Mouse (Mus musculus) midbrain, embryonic 15.5 days (tissue): ENCODE results near the gene Scaf11. TPM values are rescaled to one million over a fixed set of nuclear protein-coding genes. Genes with fewer than 3 reads are reported as not detected.

Experiments used
- ATAC-seq: fragments of 200-750 bp; cut with Nextera tagmentation; replicated peaks from 2 replicates; pipeline ENCODE4 v1.8.0; 2017; ENCODE audit warnings: moderate TSS enrichment
- H3K27ac ChIP-seq: fragments of 300-500 bp; sonication (generic); 2 replicates; pipeline ENCODE4 v1.5.1; 2015; ENCODE audit warnings: mild to moderate bottlenecking, inconsistent platforms
- H3K27me3 ChIP-seq: fragments of 300-500 bp; sonication (generic); replicated peaks from 2 replicates; pipeline ENCODE4 v1.6.1; 2015; ENCODE audit warnings: inconsistent platforms
- H3K36me3 ChIP-seq: fragments of 300-500 bp; sonication (generic); replicated peaks from 2 replicates; pipeline ENCODE4 v1.6.1; 2015; ENCODE audit warnings: inconsistent platforms
- H3K4me1 ChIP-seq: fragments of 300-500 bp; sonication (generic); 2 replicates; pipeline ENCODE4 v1.6.1; 2015; ENCODE audit warnings: inconsistent platforms
- H3K4me2 ChIP-seq: fragments of 300-500 bp; sonication (generic); 2 replicates; pipeline ENCODE4 v1.6.1; 2015; ENCODE audit warnings: inconsistent platforms, mild to moderate bottlenecking, moderate library complexity
- H3K4me3 ChIP-seq: fragments of 300-500 bp; sonication (generic); 2 replicates; pipeline ENCODE4 v1.5.1; 2015; ENCODE audit warnings: mild to moderate bottlenecking, inconsistent platforms
- H3K9ac ChIP-seq: fragments of 300-500 bp; sonication (generic); 2 replicates; pipeline ENCODE4 v1.6.1; 2015; ENCODE audit warnings: mild to moderate bottlenecking, inconsistent platforms
- H3K9me3 ChIP-seq: fragments of 300-500 bp; sonication (generic); 2 replicates; pipeline ENCODE4 v1.6.1; 2016; ENCODE audit warnings: inconsistent platforms
- WGBS: fragments of 180-500 bp; shearing (Covaris S2); methylation state at CpG from one replicate; pipeline ENCODE4 v1.1.7; 2015; ENCODE audit warnings: mixed read lengths; 5-methylcytosine and 5-hydroxymethylcytosine counted together
- microRNA-seq: library from miRNA; unstranded; fragments of <30 nt; microRNA quantifications from one replicate; pipeline ENCODE4, GENCODE M21; 2016
- polyA plus RNA-seq: library from polyadenylated mRNA; unstranded; fragments of >200 nt; fragmentation: Nextera tagmentation; extraction: Ambion mirVana; gene quantifications from 2 replicates; pipeline ENCODE4 v1.2.1, GENCODE M21; 2015

The Scaf11 gene
- polyA plus RNA-seq, 1 experiment from 2014 or later = 42.3 TPM

- H3K36me3 ChIP-seq = peaks cover 6% of the 10 kb centered on the region
Measured at GRCm38 (mm10) chr15:96377701-96378100, 82.9 kb downstream of the Scaf11 start.

GRCm38 (mm10) chr15:96377263-96377662, 83.4 kb downstream of the Scaf11 start:
- no peaks in the 10 kb centered on the region for H3K27me3 ChIP-seq
- 84% methylated on average over 5 of the region's 5 CpGs for WGBS
- H3K4me3 ChIP-seq = no peak overlapping the region
- H3K9ac ChIP-seq = no peak overlapping the region
- H3K4me2 ChIP-seq = no peak overlapping the region
- H3K9me3 ChIP-seq = no peaks in the 10 kb centered on the region
- peaks cover 11% of the 10 kb centered on the region for H3K36me3 ChIP-seq
- no peak for ATAC-seq
- H3K4me1 ChIP-seq = no peaks in the 10 kb centered on the region
- H3K27ac ChIP-seq = no peak overlapping the region

More at GRCm38 (mm10) chr15:96377701-96378100, 82.9 kb downstream of the Scaf11 start:
- 87% methylated on average over 7 of the region's 7 CpGs for WGBS
- Histone ChIP-seq H3K4me3 (no peak overlapping the region), H3K27me3 (no peaks in the 10 kb centered on the region), H3K9ac (no peak overlapping the region), H3K27ac (no peak overlapping the region), H3K4me1 (no peaks in the 10 kb centered on the region), H3K9me3 (no peaks in the 10 kb centered on the region), H3K4me2 (no peak overlapping the region)
- ATAC-seq = no peak

DNA sequence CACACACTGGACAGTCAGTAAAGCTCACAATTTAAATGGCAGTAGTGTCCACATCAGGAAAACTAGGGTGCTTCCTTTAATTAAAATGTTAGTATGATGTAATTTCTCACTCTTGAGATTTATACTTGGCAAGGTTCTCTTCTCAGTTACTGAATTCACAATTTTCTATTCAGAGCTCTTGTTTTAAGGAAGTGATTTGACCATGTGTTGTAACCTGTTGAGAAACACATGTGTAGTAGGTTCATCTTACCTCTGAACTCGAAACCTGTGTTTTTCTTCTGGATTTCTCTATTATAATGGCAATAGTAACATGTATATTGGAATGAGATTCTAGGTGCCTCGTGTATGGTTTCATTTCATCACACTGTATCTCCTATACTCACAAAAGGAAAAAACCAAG, 84.4 kb downstream of the Scaf11 start:
- 95% methylated on average over 2 of the region's 2 CpGs for WGBS
- no peaks in the 10 kb centered on the region for H3K4me1 ChIP-seq
- no peak overlapping the region for H3K4me2 ChIP-seq
- no peaks in the 10 kb centered on the region for H3K9me3 ChIP-seq
- H3K36me3 ChIP-seq = peaks cover 19% of the 10 kb centered on the region
- H3K27me3 ChIP-seq = no peaks in the 10 kb centered on the region
- no peak overlapping the region for H3K9ac ChIP-seq
- no peak overlapping the region for H3K4me3 ChIP-seq
- ATAC-seq = no peak
- H3K27ac ChIP-seq = no peak overlapping the region

- no peak for ATAC-seq
- Histone ChIP-seq H3K4me3 (no peak overlapping the region), H3K9me3 (no peaks in the 10 kb centered on the region), H3K4me2 (no peak overlapping the region), H3K27ac (no peak overlapping the region), H3K4me1 (no peaks in the 10 kb centered on the region), H3K9ac (no peak overlapping the region), H3K27me3 (no peaks in the 10 kb centered on the region), H3K36me3 (peaks cover 39% of the 10 kb centered on the region)
- WGBS = 85% methylated on average over 5 of the region's 5 CpGs
Measured at GRCm38 (mm10) chr15:96373161-96373560, 87.5 kb downstream of the Scaf11 start.

DNA sequence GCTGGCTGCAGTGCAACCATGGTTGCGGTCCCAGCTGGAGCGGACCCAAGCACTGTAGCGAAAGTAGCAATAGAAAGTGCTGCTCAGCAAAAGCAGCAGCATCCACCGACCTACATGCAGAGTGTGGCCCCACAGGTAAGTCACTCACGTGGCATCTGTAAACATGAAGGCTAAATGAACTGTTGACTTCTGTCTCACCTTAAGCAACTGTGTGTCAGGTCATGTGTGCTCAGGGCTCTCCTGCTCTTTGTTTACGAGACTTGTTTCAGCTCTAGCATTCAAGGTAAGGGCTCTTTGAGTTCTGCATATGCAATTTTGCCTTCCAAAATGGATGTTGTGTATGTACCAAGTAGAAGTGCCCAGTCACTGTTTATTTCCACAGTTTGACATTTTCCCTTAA, 88.0 kb downstream of the Scaf11 start:
- 97% methylated on average over 6 of the region's 6 CpGs for WGBS
- H3K27ac ChIP-seq = no peak overlapping the region
- peaks cover 39% of the 10 kb centered on the region for H3K36me3 ChIP-seq
- no peak for ATAC-seq
- no peak overlapping the region for H3K4me2 ChIP-seq
- H3K4me3 ChIP-seq = no peak overlapping the region
- H3K4me1 ChIP-seq = no peaks in the 10 kb centered on the region
- H3K9me3 ChIP-seq = no peaks in the 10 kb centered on the region
- no peak overlapping the region for H3K9ac ChIP-seq
- no peaks in the 10 kb centered on the region for H3K27me3 ChIP-seq

GRCm38 (mm10) chr15:96371311-96371710, 89.3 kb downstream of the Scaf11 start:
- peaks cover 41% of the 10 kb centered on the region for H3K36me3 ChIP-seq
- H3K27ac ChIP-seq = no peak overlapping the region
- no peaks in the 10 kb centered on the region for H3K4me1 ChIP-seq
- H3K4me2 ChIP-seq = no peak overlapping the region
- H3K27me3 ChIP-seq = no peaks in the 10 kb centered on the region
- no peak for ATAC-seq
- H3K4me3 ChIP-seq = no peak overlapping the region
- WGBS = 96% methylated on average over 18 of the region's 18 CpGs
- H3K9me3 ChIP-seq = no peaks in the 10 kb centered on the region
- no peak overlapping the region for H3K9ac ChIP-seq

GRCm38 (mm10) chr15:96366176-96366963, 94.3 kb downstream of the Scaf11 start:
- H3K27ac ChIP-seq = no peak overlapping the region
- H3K4me1 ChIP-seq = no peaks in the 10 kb centered on the region
- H3K36me3 ChIP-seq = peaks cover 44% of the 10 kb centered on the region
- no peak overlapping the region for H3K4me3 ChIP-seq
- no peaks in the 10 kb centered on the region for H3K27me3 ChIP-seq
- no peaks in the 10 kb centered on the region for H3K9me3 ChIP-seq
- no peak overlapping the region for H3K9ac ChIP-seq
- H3K4me2 ChIP-seq = no peak overlapping the region
- ATAC-seq = no peak
- WGBS = 86% methylated on average over 11 of the region's 11 CpGs

DNA sequence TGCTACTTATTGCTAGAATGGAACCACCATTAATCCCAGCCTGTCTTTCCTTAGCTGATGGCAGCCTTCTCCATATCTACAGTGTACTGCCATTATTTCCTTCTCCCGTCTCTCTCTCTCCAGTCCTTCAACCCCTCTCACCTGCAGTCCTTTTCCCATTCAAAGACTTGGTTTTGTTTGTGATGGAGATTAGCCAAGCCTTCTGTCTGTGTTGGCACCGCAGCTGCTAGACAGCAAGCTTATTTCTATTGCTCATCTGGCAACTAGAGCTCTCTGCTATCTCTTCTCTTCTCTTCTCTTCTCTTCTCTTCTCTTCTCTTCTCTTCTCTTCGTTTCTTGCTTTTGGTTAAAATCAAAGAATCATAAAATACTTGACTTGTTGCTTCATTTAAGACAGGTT, 95.3 kb downstream of the Scaf11 start:
- 54% methylated on average over 3 of the region's 3 CpGs for WGBS
- Histone ChIP-seq H3K9ac (no peak overlapping the region), H3K4me1 (no peaks in the 10 kb centered on the region), H3K9me3 (no peaks in the 10 kb centered on the region), H3K27ac (no peak overlapping the region), H3K4me3 (no peak overlapping the region), H3K4me2 (no peak overlapping the region), H3K36me3 (peaks cover 34% of the 10 kb centered on the region), H3K27me3 (no peaks in the 10 kb centered on the region)
- no peak for ATAC-seq

Small RNA genes lying within 50 kb of the gene (microRNA-seq; reads per million reads assigned to microRNA genes)
- not detected for gene Gm25397

Other genes starting within 250 kb of the Scaf11 start
- 21.1 and 22.9 TPM in 2 replicates for gene Arid2, start 173.3 kb downstream of the Scaf11 start, polyA plus RNA-seq
- 132 and 144 TPM in 2 replicates for gene Slc38a1, start 182.1 kb upstream of the Scaf11 start, polyA plus RNA-seq
- 121 and 125 TPM in 2 replicates for gene Slc38a2, start 238.9 kb upstream of the Scaf11 start, polyA plus RNA-seq